Mouse (Mus musculus) c-Kit-positive CD71-positive TER-119-negative erythroid progenitor cells, embryonic 14.5 days (primary cell): ENCODE measurements around the gene Vwce.

Source experiments
- DNase-seq: peaks from one replicate; pipeline ENCODE4 v3.0.0-alpha.2; 2013; ENCODE audit warnings: low read depth

The Vwce gene

DNA sequence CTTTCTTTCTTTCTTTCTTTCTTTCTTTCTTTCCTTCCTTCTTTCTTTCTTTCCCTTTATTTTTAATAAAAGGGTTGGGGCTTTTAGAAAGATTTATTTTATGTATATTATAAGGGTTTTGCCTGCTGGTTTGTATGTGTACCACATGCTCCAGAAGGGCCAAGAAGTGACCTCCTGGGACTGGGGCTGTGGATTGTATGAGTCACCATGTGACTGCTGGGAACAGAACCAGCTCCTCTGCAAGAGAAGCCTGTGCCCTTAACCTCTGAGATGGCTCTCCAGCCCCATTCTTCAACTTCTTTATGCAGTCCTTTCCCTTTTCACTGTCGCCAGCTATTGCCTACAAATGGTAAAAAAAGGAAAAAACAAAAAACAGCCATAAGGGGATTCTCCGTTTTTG, 11.6 kb downstream of the Vwce start:
- DNase-seq = no peak

DNA sequence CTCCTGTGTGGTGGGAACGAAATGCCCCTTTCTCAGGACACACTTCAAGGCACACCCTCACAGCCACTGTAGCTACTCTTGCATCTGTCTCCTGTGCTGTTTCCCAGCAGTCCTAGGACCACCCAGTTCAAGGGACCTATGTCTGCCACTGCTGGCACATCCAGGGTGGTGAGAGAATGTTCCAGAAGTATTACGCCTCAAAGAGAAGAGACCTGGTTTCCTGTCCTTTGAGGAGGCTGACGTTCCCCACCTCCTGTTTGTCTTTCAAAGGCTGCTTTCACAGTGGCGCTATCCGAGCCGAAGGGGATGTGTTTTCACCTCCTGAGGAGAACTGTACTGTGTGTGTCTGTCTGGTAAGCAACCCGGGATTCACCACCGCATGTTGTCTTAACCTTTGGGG, 14.1 kb downstream of the Vwce start:
- DNase-seq = no peak

DNA sequence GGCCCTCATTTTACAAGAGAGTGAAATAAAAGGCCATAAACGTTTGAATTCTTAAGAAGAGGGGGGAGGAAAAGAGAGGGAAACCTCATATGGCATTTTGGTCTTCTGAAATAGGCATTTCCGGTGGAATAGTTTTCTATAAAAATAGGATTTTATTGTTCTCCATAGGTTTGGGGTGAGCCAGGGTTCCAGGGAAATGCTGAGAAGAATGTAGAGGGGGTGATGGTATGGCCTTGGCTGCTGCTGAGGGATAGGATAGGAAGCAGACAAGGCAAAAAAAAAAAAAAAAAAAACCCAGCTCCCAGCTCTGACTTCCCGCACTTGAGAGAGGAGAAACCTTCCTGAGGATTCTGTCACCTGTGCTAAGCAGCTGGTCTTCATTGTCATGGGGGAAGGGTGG, 22.0 kb downstream of the Vwce start:
- DNase-seq = no peak

DNA sequence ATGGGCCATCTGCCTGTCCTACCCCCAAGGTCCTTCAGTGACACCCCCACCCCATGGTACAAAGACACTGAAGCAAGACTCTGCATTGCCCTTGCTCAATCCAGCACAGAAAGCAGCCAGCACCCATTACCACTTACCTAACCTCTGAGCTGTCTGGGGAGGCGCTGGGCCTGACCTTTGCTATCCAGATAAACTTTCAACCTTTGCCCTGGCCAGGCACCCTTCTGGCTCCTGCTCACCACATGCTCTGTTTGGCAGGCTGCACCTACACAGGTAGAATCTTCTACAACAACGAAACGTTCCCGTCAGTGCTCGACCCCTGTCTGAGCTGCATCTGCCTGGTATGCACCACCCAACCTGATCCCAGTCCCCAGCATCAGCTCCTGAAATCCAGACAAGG, 23.7 kb downstream of the Vwce start:
- no peak for DNase-seq

DNA sequence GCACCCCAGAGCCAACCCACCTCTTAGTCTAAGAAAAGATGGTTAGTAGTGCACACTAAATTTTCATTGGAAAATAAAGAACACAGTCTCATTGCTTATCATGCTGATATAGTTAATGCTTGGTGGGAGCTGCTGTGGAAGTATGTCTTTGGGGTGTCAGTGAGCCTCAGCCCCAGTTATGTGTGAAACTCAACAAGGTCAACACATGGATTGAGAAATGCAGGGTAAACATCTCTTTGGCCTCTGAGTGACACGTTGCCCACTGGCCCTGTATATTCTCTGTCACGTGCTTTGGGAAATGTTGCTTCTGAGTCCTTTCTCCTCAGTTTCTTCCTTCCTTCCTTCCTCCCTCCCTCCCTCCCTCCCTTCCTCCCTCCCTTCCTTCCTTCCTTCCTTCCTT, 24.4 kb downstream of the Vwce start:
- no peak for DNase-seq

DNA sequence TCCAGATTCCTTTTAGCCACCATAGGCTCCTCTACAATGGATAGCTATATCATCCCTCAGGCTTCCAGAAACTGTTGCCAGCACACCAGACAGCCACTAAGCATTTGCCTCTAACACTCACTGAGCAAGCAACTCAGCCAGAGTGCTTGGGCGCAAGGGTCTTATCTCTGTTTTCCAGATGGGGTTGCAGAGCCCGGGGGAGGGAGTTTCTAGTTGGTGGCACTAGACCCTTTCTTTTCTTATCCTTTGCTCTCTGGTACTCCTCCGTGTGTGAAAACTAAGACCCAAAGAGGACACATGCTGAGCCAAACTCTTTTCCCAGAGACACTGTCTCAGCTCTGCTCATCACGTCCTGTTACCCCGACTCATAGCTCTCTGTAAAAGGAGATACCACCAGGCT, 27.4 kb downstream of the Vwce start:
- peak; percentile 80 for DNase-seq

DNA sequence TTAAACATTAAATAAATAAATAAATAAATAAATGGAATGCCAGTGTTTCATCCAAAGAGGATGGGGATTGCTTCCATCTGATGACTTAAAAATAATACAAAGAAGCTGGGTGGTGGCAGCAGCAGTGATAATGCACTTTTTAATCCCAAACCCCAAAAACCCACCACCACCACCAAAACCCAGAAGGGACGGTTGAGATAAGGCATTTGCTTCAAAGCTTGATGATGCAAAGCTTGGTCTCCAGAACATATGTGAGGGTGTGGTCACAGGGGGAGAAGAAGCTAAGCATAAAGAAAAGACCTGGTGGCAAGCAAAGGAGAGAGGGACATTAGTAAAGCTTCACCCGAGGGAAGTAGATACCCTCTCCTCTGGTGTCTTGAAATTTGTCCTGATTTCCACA, 27.9 kb downstream of the Vwce start:
- DNase-seq = peak; percentile 78

DNA sequence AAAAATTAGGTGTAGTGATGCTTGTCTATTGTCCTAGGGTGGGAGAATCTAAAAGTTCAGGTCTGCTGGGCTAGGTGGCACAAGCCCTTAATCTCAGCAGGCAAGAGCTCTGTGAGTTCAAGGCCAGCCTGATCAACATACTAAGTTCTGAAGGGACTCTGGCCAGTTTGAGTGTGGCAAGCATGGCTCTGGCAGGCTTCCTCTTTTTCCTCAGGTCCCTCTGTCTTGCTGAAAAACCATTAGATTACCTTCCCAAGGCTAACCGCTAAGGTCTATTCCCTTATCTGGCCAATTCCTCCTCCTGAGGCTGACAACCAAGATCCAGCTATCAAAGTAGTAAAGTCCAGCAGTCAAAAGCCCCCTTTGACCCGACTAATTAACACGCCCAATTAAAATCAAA, 28.7 kb downstream of the Vwce start:
- no peak for DNase-seq

DNA sequence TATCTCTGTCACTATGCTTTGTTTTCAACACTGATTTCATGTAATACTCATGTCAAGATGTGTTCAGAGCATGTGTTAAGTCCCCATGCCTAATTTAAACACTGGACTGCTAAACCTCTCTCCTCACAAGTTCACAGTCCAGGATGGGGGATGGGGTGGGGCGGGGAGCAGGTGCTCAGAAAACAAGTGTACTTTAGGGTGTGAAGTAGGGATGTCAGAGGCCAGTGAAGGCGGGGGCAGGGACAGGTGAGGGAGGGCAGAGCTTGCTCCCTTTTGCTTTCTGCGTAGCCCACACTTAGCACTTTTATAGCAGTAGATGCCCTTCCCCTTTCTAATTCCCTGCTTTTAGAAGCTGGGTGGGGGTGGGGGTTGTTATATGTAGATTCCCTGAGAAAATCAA, 31.1 kb downstream of the Vwce start:
- no peak for DNase-seq

DNA sequence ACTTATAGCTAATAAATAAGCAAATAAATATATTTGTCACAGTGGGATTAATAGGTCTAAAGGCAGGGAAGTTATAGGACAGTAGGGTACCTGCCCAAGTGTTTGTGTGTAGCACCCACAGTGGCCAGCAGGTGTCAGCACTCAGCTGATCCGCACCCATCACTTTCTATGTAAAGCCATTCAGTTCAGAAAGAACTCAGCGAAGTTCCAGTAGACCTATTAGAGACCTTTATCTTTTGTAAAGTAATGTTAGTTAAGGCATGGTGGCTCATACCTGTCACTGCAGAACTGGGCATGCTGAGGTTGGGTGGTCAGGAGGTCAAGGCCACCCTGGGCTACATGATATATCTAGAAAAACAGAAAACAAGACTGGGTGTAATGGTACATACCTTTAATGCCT, 31.5 kb downstream of the Vwce start:
- peak; percentile 72 for DNase-seq

DNA sequence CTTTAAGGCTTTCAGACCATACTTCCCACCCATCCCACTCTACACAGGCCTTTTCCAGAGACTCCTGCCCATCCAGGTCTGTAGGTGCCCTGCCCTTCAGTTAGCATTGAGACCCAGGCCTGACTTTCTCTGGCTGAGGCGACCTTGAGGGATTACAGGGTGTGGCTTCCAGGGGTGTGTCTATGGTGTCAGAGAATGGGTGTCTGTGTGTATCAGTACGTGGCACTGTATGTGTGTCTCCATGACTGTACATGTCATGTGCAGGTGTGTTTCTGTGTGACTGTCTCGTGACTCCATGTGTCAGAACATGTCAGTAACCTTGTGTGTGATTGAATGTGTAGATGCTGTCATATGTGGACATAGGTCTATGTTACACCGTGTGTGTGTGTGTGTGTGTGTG, 37.3 kb downstream of the Vwce start:
- no peak for DNase-seq

DNA sequence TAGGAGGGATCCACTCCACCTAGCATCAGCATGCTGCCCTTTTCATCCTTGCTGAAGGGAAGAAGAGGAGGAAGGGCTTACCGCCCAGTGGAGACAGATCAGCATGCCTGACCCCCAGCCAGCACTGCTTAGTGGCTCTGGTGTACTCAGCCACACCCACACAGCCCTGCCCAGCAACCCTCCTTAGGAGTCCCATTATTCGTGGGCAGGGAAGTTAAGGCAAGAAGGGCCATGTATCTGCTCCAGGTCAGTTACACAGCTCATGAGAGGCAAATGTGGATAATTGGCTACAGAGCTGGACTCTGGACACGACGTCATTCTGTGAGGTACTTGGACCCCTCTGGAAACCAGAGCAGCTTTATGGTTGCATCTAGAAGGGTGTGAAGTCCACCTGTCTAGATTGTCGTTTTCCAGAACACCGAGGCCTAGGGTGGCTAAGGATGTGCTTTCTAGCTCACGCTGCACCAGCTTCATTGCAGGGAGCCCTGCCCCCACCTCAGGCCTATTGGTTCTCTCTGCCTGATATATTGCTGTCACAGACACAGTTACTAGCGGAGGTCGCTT, 37.9 kb downstream of the Vwce start:
- no peak for DNase-seq

DNA sequence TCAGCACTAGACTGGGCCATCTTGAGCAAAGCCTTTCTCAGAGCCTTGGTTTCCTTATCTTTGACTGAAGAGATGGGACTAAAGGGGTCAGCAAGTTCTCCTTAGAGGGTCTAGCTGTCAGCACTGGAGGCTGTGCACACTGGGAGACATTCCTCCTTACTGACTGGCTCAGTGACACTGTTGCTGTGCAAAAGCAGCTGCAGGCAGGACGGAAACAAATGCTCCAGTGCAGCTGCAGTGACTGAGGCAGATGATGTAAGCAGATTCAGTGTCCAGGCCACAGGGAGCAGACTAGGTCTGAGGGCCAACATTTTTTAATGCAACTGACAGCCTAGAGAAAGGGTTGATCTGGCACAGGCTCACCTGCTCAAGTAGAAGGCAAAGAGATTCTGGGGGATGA, 39.3 kb downstream of the Vwce start:
- DNase-seq = no peak

DNA sequence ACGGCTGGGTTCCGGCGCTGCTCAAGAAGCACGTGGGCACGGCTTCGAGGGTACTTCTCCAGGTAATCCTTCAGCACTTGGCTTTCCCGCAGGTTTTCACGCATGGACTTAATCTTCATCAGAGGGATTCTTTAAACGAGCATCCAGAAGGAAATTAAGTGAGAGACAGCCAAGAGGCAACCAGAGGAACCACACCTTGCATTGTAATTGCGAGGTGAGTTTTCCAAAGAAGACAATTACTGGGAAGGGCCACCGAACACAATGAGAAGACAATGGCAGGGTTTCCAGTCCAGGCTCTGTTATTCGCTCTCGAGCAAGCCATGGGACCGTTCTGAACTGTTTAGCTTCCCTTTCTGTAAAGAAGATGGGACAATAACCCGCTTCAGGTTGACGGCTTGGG, 42.6 kb downstream of the Vwce start:
- DNase-seq = no peak

DNA sequence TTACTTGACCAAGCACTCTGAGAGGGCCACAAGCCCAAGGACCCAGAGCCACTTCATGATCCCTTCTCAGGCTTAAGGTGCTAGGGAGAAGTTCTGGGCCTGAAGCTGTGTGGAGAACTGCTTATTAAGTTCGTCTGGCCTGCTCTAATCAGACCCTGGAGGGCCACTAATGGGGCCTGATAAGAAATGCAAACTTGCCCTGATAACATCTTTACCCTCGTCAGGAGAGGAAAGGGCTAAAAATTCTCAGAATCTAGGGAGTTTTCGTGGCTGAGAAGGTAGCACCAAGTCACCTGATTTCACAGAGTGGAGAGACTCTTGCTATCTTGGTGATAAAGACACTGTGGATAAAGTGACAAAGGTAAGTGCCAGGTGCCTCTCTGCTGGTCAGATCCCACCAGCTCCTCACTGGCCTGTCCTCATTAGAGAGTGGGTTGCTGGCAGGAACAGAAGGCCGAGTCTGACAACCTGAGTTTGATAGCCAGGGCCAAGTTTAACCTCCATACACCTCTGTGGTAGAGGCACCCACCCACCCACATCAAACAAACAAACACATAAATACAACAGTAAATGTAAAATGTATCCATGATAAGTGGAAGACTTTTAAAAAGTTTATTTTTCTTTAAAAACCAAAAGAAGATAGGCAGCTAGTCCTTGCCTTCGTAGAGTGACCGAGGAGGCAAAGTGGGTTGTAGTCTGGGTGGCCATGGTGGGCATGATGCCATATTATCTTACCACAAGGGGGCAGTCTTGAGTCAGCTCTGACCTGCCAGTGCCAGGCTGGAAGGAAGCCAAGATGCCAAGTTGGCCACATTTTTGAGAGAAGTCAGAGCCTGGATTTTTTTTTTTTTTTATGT, 44.1 kb downstream of the Vwce start, which contains the start of gene Pga5:
Pga5 (minus strand) TSS at position 157 of the 857 bp plus-strand sequence.
- no peak for DNase-seq

DNA sequence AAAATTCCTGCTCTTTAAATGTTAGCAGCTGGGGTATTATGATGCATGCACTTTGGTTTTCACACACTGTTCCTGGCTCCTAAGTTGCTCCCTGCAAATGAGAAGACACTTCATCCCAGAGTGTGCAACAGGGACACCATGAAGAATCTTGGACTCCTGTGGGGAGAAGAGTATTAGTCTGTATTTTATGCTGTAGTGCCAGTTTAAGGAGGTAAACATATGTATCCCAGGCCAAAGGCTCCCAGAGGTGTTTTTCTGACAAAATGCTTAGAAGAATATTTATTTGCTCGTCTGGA, 44.7 kb downstream of the Vwce start:
- no peak for DNase-seq

DNA sequence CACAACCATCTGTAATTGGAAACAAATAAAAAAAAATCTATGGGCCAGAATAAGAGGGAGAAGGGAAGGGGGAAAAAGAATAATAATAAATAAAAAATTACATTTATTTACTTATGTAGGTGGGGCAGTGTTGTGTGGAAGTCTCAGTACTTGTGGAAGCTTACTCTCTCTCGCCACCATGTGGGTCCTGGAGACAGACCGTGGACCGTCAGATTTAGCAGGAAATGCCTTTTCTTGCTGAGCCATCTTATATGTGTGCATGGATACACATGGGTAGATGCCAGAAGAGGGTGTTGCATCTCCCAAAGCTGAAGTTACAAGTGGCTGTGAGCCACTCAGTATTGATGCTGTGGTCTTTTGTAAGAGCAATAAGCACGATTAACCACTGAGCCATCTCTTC, 47.6 kb downstream of the Vwce start:
- no peak for DNase-seq

DNA sequence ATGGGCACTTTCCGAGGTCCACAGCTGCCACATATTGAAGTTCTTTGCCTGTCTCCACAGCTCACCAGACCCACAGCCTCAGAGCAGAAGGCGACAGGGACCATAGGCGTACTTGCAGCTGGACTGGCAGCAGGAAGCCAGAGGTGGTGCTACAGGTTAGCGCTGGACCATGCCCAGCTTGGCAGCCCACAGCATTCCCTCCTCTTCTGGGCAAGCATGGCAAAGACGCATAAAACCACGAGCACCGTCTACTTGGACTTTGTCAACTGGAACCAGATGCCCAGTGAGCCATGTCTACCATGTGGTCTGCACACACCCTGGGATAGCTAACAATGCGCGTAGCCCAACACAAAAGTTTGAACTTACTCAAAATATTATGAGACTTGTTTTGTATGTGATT, 51.1 kb downstream of the Vwce start:
- DNase-seq = no peak

DNA sequence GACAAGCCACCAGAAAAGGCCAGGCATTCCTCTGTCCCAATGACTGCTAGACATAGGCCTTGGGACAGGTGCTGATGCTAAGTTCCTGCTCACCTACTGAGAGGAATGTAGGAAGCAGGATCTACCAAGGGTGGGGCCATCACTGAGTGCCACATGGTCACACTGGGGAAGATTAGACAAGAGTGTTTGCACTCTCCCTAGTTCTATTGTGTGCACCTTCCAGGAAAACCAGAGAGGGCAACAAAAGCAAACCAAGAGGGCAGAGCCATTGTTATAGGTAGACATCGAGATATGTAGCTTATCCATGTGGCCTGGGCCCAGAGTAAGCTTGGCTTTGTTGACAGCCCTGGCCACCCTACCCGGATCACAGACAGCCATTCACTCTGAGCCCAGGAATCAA, 51.7 kb downstream of the Vwce start:
- DNase-seq = no peak

DNA sequence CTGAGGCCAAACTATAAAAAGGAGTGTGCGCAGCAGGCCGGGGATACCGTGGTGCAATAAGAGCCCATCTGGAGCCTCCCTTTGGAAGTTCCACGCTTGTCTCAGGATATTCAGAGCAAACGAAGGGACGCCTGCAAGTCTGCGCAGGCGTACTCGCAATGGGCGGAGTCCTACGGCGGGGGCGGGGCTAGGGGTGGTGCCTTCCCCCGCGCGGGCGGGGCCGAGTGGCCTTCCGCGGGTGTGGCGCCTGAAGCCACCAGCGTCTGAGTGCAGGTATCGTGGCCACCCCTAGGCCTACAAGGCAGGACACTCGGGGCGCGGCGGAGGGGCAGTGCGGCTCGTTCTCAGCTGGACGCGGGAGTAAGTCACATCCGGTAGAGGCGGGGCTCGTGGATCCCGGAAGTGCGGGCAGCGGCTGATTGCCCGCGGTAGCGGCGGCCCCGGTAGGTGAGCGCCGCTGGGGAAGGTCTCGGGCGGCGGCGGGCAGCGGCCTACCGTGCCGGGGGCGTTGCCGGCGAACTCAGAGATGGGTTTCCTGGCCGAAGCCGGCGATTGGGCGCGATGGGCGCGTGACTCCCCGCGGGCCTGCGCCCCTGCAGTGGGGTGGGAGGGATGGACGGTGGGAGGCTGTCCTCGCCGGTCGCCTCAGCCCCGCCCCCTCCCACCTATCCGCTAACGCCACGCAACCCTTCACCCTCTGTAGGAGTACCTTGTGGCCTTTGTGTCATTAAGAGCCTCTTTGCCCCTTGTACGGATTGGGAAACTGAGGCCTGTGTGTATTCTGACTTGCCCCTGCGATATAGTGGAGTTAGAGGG, 54.7 kb downstream of the Vwce start, which contains the start of gene Vps37c:
Vps37c (plus strand) TSS at position 199 of the 816 bp plus-strand sequence.
- peak; percentile 81 for DNase-seq

DNA sequence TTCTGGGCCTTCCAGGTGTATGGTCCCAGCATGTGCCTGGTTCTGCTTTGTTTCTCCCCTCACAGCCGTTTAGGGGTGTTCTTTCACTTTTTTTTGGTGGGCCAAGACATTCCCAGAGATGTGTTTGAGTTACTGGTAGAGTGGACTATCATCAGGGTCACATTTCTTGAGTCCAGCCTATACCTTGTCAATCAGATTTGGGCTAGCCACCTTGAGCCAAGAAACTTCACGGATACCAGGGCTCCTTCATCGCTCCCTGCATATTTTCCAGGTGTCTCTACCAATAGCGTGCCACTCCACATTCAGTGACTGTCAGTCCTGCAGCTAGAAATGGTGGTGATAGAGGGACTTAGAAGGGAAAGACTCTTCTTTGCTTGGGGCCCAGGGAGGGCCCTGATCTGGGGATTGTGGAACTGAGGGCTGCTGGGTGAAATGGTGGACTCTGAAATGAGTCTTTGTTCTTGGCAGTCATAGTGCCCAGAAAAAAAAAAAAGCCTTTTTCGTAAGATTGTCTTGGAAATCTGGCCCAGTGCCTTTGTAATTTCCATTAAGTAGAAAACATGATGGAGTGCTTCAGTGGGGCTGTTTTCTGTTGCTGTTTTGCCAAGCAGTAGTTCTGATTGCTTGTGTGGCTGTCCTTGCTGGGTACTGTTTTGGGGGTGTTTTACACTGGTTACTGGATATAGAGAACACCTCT, 55.6 kb downstream of the Vwce start:
- no peak for DNase-seq

DNA sequence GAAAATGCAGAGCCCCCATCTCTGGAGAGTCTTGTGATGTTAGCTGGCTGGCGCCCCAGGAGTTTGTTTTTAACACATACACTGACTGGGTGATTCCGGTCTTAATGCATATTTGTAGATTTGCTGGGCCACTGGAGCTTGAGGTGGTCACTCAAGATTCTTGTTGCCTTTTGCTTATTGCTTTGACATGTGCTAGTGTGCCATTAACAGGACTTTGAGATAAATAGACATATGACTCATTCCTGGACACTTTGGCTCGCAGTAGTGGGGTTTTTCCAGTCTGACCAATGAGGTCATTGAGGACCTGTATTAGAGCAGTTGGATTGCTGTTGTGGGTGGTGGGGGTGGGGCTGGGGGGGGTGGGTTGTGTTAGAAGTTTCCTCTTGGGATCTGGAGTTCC, 56.3 kb downstream of the Vwce start:
- no peak for DNase-seq

DNA sequence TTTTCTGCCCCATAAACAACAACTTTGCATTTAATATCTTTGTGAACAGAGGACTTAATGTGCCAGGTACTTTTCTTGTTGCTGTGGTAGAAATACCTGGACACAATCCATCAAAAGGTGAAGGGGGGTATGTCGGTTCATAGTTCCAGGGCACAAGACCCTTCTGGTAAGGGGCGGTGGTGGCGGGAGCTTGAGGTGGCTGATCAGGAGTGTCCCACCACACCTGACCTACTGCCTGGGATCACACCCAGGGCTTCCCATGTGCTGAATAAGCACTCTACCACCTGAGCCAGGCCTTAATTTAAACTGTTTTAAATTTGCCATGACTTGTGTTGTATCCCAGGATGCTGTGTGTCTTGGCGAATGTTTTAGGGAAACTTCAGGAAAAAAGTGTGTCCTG, 57.1 kb downstream of the Vwce start:
- no peak for DNase-seq
